Mouse (Mus musculus) stomach, embryonic 16.5 days (tissue): ENCODE measurements around the gene Cdyl2. TPM values are rescaled to one million over a fixed set of nuclear protein-coding genes. Genes with fewer than 3 reads are reported as not detected.

Experiments used
- ATAC-seq: fragments of 200-750 bp; cut with Nextera tagmentation; 2 replicates; pipeline ENCODE4 v1.8.0; 2017; ENCODE audit warnings: moderate number of reproducible peaks, moderate TSS enrichment; ENCODE audit not compliant: insufficient read depth, low FRiP score
- H3K27ac ChIP-seq: fragments of 300-500 bp; sonication (generic); 2 replicates; pipeline ENCODE4 v1.5.1; 2014; ENCODE audit warnings: low read length
- H3K27me3 ChIP-seq: fragments of 300-500 bp; sonication (generic); 2 replicates; pipeline ENCODE4 v1.6.1; 2014; ENCODE audit warnings: low read length, control low read depth, mixed read lengths; ENCODE audit not compliant: control insufficient read depth, insufficient read depth
- H3K36me3 ChIP-seq: fragments of 300-500 bp; sonication (generic); 2 replicates; pipeline ENCODE4 v1.6.1; 2014; ENCODE audit warnings: low read length; ENCODE audit not compliant: control insufficient read depth, insufficient read depth
- H3K4me1 ChIP-seq: fragments of 300-500 bp; sonication (generic); 2 replicates; pipeline ENCODE4 v1.6.1; 2014; ENCODE audit warnings: low read length, control low read depth, mixed read lengths; ENCODE audit not compliant: control insufficient read depth, insufficient read depth
- H3K4me2 ChIP-seq: fragments of 300-500 bp; sonication (generic); 2 replicates; pipeline ENCODE4 v1.6.1; 2014; ENCODE audit warnings: low read depth, low read length, mixed read lengths
- H3K4me3 ChIP-seq: fragments of 300-500 bp; sonication (generic); replicated peaks from 2 replicates; pipeline ENCODE4 v1.5.1; 2014; ENCODE audit warnings: mild to moderate bottlenecking, low read length
- H3K9ac ChIP-seq: fragments of 300-500 bp; sonication (generic); 2 replicates; pipeline ENCODE4 v1.6.1; 2014; ENCODE audit warnings: low read length
- H3K9me3 ChIP-seq: fragments of 300-500 bp; sonication (generic); replicated peaks from 2 replicates; pipeline ENCODE4 v1.6.1; 2016; ENCODE audit warnings: low read length, control low read depth; ENCODE audit not compliant: control insufficient read depth
- WGBS: fragments of 180-500 bp; shearing (Covaris S2); extraction: QIAGEN DNeasy Blood & Tissue Kit; methylation state at CpG from one replicate; pipeline ENCODE4 v1.1.7; 2014; 5-methylcytosine and 5-hydroxymethylcytosine counted together
- polyA plus RNA-seq: library from polyadenylated mRNA; unstranded; fragments of >200 nt; fragmentation: Nextera tagmentation; extraction: Ambion mirVana; gene quantifications from 2 replicates; pipeline ENCODE4 v1.2.1, GENCODE M21; 2015

Gene Cdyl2
- polyA plus RNA-seq, 1 experiment from 2014 or later: 4.4 TPM

DNA sequence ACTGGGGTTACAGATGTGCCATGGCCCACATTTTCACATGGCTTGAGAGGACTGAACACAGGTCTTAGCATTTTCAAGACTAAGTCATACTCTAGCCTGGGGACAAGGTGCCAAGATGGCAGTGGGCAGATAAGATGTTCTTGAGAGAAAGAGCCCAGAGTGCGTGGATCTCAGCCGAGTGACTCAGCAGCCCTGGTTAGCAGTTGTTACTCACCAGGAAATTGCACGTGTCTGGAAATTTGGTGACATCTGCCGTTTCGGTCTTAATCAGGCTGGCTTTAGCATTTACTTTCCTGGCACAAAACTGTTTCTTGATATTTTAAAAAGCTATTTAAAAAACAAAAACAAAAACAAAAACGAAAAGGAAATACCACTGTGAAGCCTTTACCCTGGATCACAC is 180.5 kb downstream of the Cdyl2 start:
- H3K9ac ChIP-seq: no peak overlapping the region
- no peaks in the 10 kb centered on the region for H3K27me3 ChIP-seq
- 72% methylated on average over 6 of the region's 6 CpGs for WGBS
- H3K4me2 ChIP-seq: no peak overlapping the region
- no peaks in the 10 kb centered on the region for H3K9me3 ChIP-seq
- H3K27ac ChIP-seq: no peak overlapping the region
- H3K4me1 ChIP-seq: no peaks in the 10 kb centered on the region
- H3K4me3 ChIP-seq: no peak overlapping the region
- no peak for ATAC-seq
- H3K36me3 ChIP-seq: no peaks in the 10 kb centered on the region

DNA sequence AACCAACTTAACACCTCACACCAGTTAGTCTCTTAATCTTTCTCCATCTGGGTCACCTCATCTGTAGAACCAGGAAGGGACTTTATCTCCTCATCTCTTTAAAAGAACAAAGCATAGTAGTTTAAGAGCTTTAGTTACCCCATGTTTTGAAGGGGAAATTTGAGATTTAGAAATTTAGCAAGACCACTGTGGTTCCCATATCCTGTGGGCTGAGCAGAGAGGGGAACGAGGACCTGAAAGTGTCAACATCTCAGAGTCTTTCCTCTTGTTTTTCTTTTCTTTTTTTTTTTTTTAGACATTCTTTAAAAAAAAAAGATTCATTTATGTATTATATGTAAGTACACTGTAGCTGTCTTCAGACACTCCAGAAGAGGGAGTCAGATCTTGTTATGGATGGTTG is 189.4 kb downstream of the Cdyl2 start:
- Histone ChIP-seq H3K27me3 (no peaks in the 10 kb centered on the region), H3K27ac (no peak overlapping the region), H3K9me3 (no peaks in the 10 kb centered on the region), H3K4me3 (no peak overlapping the region), H3K36me3 (no peaks in the 10 kb centered on the region), H3K4me2 (no peak overlapping the region), H3K4me1 (no peaks in the 10 kb centered on the region), H3K9ac (no peak overlapping the region)
- no peak for ATAC-seq
- 66% methylated on average over 1 of the region's 1 CpGs for WGBS

DNA sequence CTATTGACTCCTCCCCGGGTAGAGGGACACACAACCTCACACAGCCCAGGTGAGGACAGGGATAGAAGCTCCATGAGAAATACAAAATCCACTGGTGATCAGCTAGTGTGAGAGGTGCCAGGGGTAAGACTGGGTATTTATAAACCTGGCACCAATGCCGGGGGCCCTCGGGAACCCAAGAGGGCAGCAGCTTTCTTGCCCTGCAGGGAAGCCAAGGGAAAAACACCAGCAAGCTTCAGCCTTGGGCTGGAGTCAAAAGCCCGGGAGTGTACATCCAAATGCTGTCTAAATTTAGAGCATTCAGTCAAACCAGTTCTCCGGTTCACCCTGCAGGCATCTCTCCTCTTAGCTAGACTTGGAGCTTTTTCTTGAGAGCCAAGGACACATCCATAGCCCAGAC is 189.9 kb downstream of the Cdyl2 start:
- Histone ChIP-seq H3K27ac (no peak overlapping the region), H3K4me3 (no peak overlapping the region), H3K27me3 (no peaks in the 10 kb centered on the region), H3K36me3 (no peaks in the 10 kb centered on the region), H3K4me2 (no peak overlapping the region), H3K4me1 (no peaks in the 10 kb centered on the region), H3K9ac (no peak overlapping the region), H3K9me3 (no peaks in the 10 kb centered on the region)
- ATAC-seq: no peak
- WGBS: 83% methylated on average over 5 of the region's 5 CpGs

DNA sequence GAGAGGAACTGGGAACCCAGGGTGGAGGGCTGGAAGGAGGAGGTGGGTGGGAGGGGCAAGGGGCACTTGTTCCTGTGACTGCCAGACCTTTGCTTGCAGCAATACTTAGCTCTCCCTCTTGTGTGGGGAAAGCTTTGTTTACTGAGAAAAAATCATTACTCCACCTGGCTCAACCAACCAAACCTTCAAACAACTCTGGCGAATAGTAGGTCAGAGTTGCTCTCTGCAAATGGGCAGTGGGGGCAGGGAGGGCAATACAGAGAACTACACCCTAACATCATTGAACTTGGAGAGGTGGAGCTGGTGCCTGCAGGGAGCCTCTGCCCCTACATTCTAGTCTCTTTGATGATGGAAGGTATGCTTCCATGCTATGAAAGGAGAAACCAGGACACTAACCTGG is 192.7 kb downstream of the Cdyl2 start:
- no peaks in the 10 kb centered on the region for H3K9me3 ChIP-seq
- WGBS: 65% methylated on average over 1 of the region's 1 CpGs
- H3K36me3 ChIP-seq: no peaks in the 10 kb centered on the region
- no peaks in the 10 kb centered on the region for H3K4me1 ChIP-seq
- H3K9ac ChIP-seq: no peak overlapping the region
- no peak for ATAC-seq
- no peaks in the 10 kb centered on the region for H3K27me3 ChIP-seq
- no peak overlapping the region for H3K27ac ChIP-seq
- H3K4me3 ChIP-seq: no peak overlapping the region
- H3K4me2 ChIP-seq: no peak overlapping the region

DNA sequence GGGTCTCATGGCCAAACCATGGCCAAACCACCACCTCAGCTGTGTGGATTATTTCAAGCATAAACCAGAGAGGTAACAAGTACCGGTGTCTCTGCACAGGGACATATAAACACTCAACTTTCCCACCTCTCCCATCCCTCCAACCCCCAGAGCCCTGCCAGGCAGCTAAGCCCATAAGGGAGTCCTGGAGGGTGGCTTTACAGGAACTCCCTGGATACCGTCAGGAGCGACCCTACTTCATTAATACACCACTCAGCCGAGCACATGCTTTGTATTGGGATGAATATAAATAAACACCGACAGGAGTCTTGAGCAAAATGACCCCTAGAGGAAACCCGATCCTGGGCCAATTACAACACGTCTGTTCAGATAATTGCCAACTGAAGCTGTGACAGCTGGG is 194.0 kb downstream of the Cdyl2 start:
- Histone ChIP-seq H3K27ac (no peak overlapping the region), H3K4me2 (no peak overlapping the region), H3K27me3 (no peaks in the 10 kb centered on the region), H3K36me3 (no peaks in the 10 kb centered on the region), H3K4me3 (no peak overlapping the region), H3K4me1 (no peaks in the 10 kb centered on the region), H3K9me3 (no peaks in the 10 kb centered on the region), H3K9ac (no peak overlapping the region)
- ATAC-seq: no peak
- 31% methylated on average over 7 of the region's 7 CpGs for WGBS

DNA sequence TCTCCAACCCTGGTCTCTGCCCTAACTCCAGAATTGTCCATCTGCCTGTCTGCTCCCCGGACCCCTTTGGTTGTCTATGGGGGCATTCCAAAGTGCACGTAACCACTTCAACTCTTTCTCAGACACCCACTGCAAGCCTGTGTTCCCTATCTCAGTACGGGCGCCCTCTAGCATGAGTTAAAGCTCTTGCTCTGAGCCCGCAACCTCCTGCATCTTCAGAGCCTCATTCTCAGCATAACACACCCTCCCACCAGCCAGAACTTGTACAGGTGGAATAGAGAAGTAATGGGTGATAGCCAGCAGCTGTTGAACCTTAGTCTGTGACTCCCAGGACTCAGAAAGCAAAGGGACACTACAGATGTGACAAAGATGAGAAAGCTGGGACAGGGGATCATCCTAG is 196.0 kb downstream of the Cdyl2 start:
- no peak overlapping the region for H3K27ac ChIP-seq
- H3K9me3 ChIP-seq: peaks cover 4% of the 10 kb centered on the region; the same call in 1 of the 2 replicates
- no peaks in the 10 kb centered on the region for H3K4me1 ChIP-seq
- H3K4me2 ChIP-seq: no peak overlapping the region
- no peaks in the 10 kb centered on the region for H3K27me3 ChIP-seq
- no peak overlapping the region for H3K4me3 ChIP-seq
- no peak for ATAC-seq
- H3K36me3 ChIP-seq: no peaks in the 10 kb centered on the region
- 70% methylated on average over 5 of the region's 5 CpGs for WGBS
- H3K9ac ChIP-seq: no peak overlapping the region

DNA sequence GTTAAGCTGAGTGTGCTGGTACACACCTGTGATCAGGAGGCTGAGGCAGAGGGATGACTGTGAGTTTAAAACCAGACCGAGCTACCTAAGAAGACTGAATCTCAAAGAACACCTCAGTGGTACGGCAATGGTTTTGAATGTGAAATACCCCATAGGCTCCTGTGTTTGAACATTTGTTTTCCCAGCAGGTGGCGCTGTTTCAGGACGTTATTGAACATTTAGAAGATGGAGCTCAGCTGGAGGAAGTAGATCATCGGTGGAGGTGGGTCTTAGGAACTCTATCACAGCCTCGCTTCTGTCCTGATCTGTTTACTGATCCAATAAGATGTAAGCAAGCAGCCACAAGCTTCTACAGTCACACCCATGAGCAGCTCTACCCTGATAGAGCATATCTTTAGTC is 199.7 kb downstream of the Cdyl2 start:
- no peak overlapping the region for H3K4me2 ChIP-seq
- no peaks in the 10 kb centered on the region for H3K27me3 ChIP-seq
- peaks cover 4% of the 10 kb centered on the region; the same call in 1 of the 2 replicates for H3K9me3 ChIP-seq
- no peak overlapping the region for H3K4me3 ChIP-seq
- no peak for ATAC-seq
- H3K4me1 ChIP-seq: no peaks in the 10 kb centered on the region
- no peaks in the 10 kb centered on the region for H3K36me3 ChIP-seq
- 74% methylated on average over 6 of the region's 6 CpGs for WGBS
- H3K9ac ChIP-seq: no peak overlapping the region
- no peak overlapping the region for H3K27ac ChIP-seq

DNA sequence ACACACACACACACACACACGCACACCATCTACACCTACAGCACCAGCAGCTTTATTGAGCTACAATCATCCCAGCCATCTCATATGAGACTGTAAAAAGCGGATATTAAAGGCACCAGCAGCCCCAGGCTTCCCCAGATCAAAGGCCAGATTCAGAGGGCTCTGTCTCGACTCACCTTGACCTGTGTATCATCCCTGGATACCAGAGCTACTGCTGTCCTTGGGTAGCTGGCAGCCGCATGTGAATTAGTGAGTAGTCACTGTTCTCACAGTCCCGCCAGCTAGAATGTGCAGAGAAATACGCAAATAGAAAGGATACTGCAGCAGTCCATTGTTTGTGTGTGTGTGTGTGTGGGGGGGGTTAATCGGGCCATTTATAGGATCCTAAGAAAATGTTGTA is 204.1 kb downstream of the Cdyl2 start:
- Histone ChIP-seq H3K9ac (no peak overlapping the region), H3K36me3 (no peaks in the 10 kb centered on the region), H3K27me3 (no peaks in the 10 kb centered on the region), H3K27ac (no peak overlapping the region), H3K4me2 (no peak overlapping the region), H3K4me1 (no peaks in the 10 kb centered on the region), H3K4me3 (no peak overlapping the region), H3K9me3 (peaks cover 4% of the 10 kb centered on the region; the same call in 1 of the 2 replicates)
- WGBS: 73% methylated on average over 7 of the region's 7 CpGs
- no peak for ATAC-seq

DNA sequence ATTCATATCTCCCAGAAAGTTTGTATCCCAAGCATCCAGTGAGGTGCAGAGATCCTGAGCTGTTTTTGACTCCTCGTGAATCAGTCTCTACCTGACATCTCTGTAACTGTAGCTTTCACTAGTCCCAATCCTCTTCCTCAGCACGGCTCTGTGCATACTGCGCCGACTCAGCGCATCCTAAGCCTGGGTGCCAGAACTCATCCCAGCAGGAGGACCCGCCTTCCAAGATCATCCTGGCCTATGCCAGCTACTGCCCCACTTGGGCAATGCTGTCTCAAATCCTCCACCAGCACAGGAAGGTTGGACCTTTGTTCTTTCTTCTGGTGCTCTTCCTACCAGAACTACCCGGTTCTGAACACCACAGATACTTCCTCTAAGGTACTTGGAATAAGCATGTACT is 207.9 kb downstream of the Cdyl2 start:
- H3K4me3 ChIP-seq: no peak overlapping the region
- 84% methylated on average over 7 of the region's 7 CpGs for WGBS
- H3K27ac ChIP-seq: no peak overlapping the region
- H3K4me2 ChIP-seq: no peak overlapping the region
- H3K9me3 ChIP-seq: no peaks in the 10 kb centered on the region
- no peak for ATAC-seq
- no peak overlapping the region for H3K9ac ChIP-seq
- no peaks in the 10 kb centered on the region for H3K27me3 ChIP-seq
- H3K4me1 ChIP-seq: no peaks in the 10 kb centered on the region
- H3K36me3 ChIP-seq: no peaks in the 10 kb centered on the region
